18 mouse cellular contexts compared by ENCODE assay signal in genomic region chrX:134208491-134208890, GRCm38 (mm10). TPM values are rescaled to one million over a fixed set of nuclear protein-coding genes. Genes with fewer than 3 reads are reported as not detected.
"Had no signal": no experiment of that assay in that cellular context is flagged by ENCODE, and none has a peak within 500 bp of the region (broad histone marks: within the 10 kb centered on the region; RNA-seq: fewer than 3 reads in every experiment).

No protein-coding gene starts in this region.

- DNase-seq: kidney, adult 2 months; kidney, postnatal 25 days; lung, postnatal 14 days; thymus, adult 18-20 months; thymus, postnatal 14 days had no signal

- H3K9me3 ChIP-seq: limb, embryonic 12.5 days; lung, embryonic 15.5 days; midbrain, embryonic 13.5 days; neural tube, embryonic 12.5 days had no signal

- ATAC-seq: midbrain, embryonic 13.5 days had no signal

- H3K4me1 ChIP-seq: limb, embryonic 12.5 days; lung, embryonic 15.5 days; midbrain, embryonic 13.5 days; neural tube, embryonic 12.5 days had no signal

- H3K9ac ChIP-seq: limb, embryonic 12.5 days; lung, embryonic 15.5 days; midbrain, embryonic 13.5 days; neural tube, embryonic 12.5 days had no signal

- H3K27ac ChIP-seq: layer of hippocampus, adult 2 months; limb, embryonic 12.5 days; lung, embryonic 15.5 days; macrophage; midbrain, embryonic 13.5 days; neural tube, embryonic 12.5 days; stomach, postnatal 0 days had no signal

- H3K4me3 ChIP-seq: layer of hippocampus, adult 2 months; limb, embryonic 12.5 days; lung, embryonic 15.5 days; midbrain, embryonic 13.5 days; neural tube, embryonic 12.5 days had no signal

- H3K27me3 ChIP-seq: lung, embryonic 15.5 days; midbrain, embryonic 13.5 days; neural tube, embryonic 12.5 days had no signal

- H3K4me2 ChIP-seq: limb, embryonic 12.5 days; lung, embryonic 15.5 days; midbrain, embryonic 13.5 days; neural tube, embryonic 12.5 days had no signal

- H3K36me3 ChIP-seq: limb, embryonic 12.5 days; lung, embryonic 15.5 days; midbrain, embryonic 13.5 days; neural tube, embryonic 12.5 days had no signal

RNA-seq across cellular contexts. Expression of gene Nox1, which starts 13.3 kb away (rescaled TPM):
- total RNA-seq: layer of hippocampus, postnatal 10 days; left cerebral cortex, postnatal 36 days; liver, adult 2 months; monocyte, adult 5-6 weeks had no signal
- polyA plus RNA-seq: limb, embryonic 12.5 days; liver, adult 2 months; macrophage; neural tube, embryonic 12.5 days had no signal

RNA-seq across cellular contexts. Expression of gene Arl13a, which starts 21.2 kb away (rescaled TPM):
- total RNA-seq: layer of hippocampus, adult 2 months; layer of hippocampus, postnatal 10 days; left cerebral cortex, postnatal 36 days; liver, adult 2 months; monocyte, adult 5-6 weeks; neutrophil, adult 5-6 weeks had no signal
- polyA plus RNA-seq: intestine, embryonic 14.5 days; kidney, adult 2 months; limb, embryonic 12.5 days; liver, adult 2 months; macrophage; midbrain, embryonic 13.5 days; neural tube, embryonic 12.5 days; stomach, postnatal 0 days had no signal
